Mouse (Mus musculus): ENCODE measurements around the gene Bmyc. TPM values are rescaled to one million over a fixed set of nuclear protein-coding genes. Genes with fewer than 3 reads are reported as not detected.
"Not testable (repeated sequence)": the region's sequence is repeated elsewhere in the genome, so short reads cannot be mapped to it uniquely, and the experiment has no call there.

The Bmyc gene
- total and polyA plus RNA-seq, 2 experiments: 1.0 to 4.7 TPM

DNA sequence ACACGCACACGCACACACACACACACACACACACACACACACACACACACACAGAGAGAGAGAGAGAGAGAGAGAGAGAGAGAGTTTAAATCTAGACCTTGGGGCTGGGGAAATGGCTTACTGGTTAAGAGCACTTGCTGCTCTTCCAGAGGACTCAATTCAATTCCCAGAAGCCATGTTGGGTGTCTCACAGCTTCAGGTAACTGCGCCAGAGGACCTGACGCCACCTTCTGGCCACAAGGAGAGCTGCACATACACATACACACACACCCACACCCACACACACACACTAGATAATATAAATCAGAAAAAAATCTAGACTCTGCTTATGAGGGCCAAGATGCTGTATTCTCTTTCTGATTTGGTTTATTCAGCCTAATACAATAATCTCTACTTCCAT is 19.6 kb upstream of the Bmyc start:
- H3K9ac ChIP-seq (ENCODE audit: low read depth, low read length): no peak overlapping the region
- H3K36me3 ChIP-seq (ENCODE audit: control insufficient read depth, insufficient read depth, low read length): no peaks in the 10 kb centered on the region
- no peak overlapping the region for H3K4me3 ChIP-seq (ENCODE audit: insufficient read depth, low read depth, low read length)
- 77% methylated on average over 4 of the region's 4 CpGs for WGBS
- H3K4me1 ChIP-seq (ENCODE audit: control insufficient read depth, insufficient read depth, low read length): no peaks in the 10 kb centered on the region
- no peak overlapping the region for H3K27ac ChIP-seq (replicated peaks; ENCODE audit: insufficient read depth, low read depth, low read length)
- DNase-seq (ENCODE audit: extremely low read depth, low read depth, low spot score): no peak
- H3K27me3 ChIP-seq (ENCODE audit: control insufficient read depth, insufficient read depth, low read length): no peaks in the 10 kb centered on the region
- no peak for TF ChIP-seq POLR2A (IDR thresholded peaks at IDR 0.05; ENCODE audit: extremely low read depth, insufficient read depth, low read length)
- no peak for TF ChIP-seq CTCF (IDR thresholded peaks at IDR 0.05; ENCODE audit: low read depth, low read length)
- no peaks in the 10 kb centered on the region for H3K79me2 ChIP-seq (ENCODE audit: control insufficient read depth, insufficient read depth, low read length)

DNA sequence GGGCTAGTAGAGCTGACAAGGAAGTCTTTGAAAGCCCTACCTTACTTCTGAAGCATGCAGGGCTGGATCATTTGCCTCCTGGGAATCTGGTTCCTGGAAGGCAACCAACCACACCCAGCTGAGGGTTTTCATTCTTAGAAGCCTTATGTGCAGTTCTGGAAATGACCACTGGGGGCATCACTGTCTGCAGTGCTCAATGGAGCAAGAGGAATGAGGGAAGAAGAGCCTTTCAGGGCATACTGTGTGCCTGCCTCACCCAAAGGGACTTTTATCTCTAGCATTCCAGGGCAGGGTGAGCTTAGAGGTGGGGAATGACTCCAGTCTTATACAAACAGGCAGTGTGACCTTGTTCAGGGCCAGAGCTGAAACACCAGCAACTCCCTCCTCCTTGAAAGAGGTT is 11.9 kb upstream of the Bmyc start:
- H3K79me2 ChIP-seq (ENCODE audit: control insufficient read depth, insufficient read depth, low read length): no peaks in the 10 kb centered on the region
- TF ChIP-seq POLR2A (IDR thresholded peaks at IDR 0.05; ENCODE audit: extremely low read depth, insufficient read depth, low read length): no peak
- TF ChIP-seq CTCF (IDR thresholded peaks at IDR 0.05; ENCODE audit: low read depth, low read length): peak; percentile 62; the same call in 1 of the 2 replicates
- no peak overlapping the region for H3K27ac ChIP-seq (replicated peaks; ENCODE audit: insufficient read depth, low read depth, low read length)
- peak; percentile 41 for DNase-seq (ENCODE audit: extremely low read depth, low read depth, low spot score)
- H3K4me1 ChIP-seq (ENCODE audit: control insufficient read depth, insufficient read depth, low read length): no peaks in the 10 kb centered on the region
- no peak overlapping the region for H3K9ac ChIP-seq (ENCODE audit: low read depth, low read length)
- H3K4me3 ChIP-seq (ENCODE audit: insufficient read depth, low read depth, low read length): no peak overlapping the region
- no peaks in the 10 kb centered on the region for H3K36me3 ChIP-seq (ENCODE audit: control insufficient read depth, insufficient read depth, low read length)
- no peaks in the 10 kb centered on the region for H3K27me3 ChIP-seq (ENCODE audit: control insufficient read depth, insufficient read depth, low read length)

DNA sequence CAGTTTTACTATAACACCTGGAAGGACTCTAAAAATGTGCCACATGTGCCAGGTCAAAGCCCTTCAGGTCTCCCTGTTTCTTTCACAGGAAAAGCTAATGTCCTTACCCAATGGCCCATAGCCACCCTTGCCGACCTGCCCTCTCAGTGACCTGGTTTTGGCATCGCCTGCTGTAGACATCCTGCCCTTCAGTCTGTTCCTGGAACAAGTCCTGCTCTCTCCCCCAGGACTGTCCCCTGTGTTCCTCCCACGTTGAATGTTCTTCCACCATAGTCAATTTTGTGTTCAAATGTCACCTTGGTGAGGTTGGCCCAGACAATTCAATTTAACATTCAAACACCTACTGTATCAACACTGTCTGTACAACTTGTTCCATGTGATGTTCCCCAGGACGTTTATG is 9.6 kb upstream of the Bmyc start:
- WGBS: 36% methylated on average over 4 of the region's 4 CpGs
- peak; percentile 56 for DNase-seq (ENCODE audit: extremely low read depth, low read depth, low spot score)
- no peaks in the 10 kb centered on the region for H3K79me2 ChIP-seq (ENCODE audit: control insufficient read depth, insufficient read depth, low read length)
- H3K4me1 ChIP-seq (ENCODE audit: control insufficient read depth, insufficient read depth, low read length): no peaks in the 10 kb centered on the region
- no peak overlapping the region for H3K27ac ChIP-seq (replicated peaks; ENCODE audit: insufficient read depth, low read depth, low read length)
- H3K9ac ChIP-seq (ENCODE audit: low read depth, low read length): no peak overlapping the region
- no peak for TF ChIP-seq CTCF (IDR thresholded peaks at IDR 0.05; ENCODE audit: low read depth, low read length)
- no peak for TF ChIP-seq POLR2A (IDR thresholded peaks at IDR 0.05; ENCODE audit: extremely low read depth, insufficient read depth, low read length)
- H3K4me3 ChIP-seq (ENCODE audit: insufficient read depth, low read depth, low read length): no peak overlapping the region
- H3K36me3 ChIP-seq (ENCODE audit: control insufficient read depth, insufficient read depth, low read length): no peaks in the 10 kb centered on the region
- no peaks in the 10 kb centered on the region for H3K27me3 ChIP-seq (ENCODE audit: control insufficient read depth, insufficient read depth, low read length)

DNA sequence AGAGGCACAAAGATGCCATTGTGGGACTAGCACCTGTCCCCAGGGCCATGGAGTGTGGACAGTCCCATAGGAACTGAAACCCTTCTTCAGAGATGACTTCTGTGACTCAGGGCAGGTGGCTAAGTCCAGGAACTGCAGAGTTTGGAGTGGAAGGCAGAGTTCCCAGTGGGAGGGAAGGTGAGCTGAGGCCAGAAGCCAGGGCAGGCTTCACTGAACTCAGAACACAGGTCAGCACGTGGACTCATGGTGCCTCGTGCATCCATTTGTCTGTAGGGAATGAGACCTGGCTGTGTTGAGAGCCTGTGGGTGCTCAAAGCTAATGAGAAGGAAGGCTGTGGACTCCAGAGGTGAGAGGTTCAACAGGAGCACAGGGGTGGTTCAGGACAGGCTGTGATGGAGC is 7.8 kb upstream of the Bmyc start:
- WGBS: 70% methylated on average over 2 of the region's 2 CpGs
- no peak for TF ChIP-seq POLR2A (IDR thresholded peaks at IDR 0.05; ENCODE audit: extremely low read depth, insufficient read depth, low read length)
- TF ChIP-seq CTCF (IDR thresholded peaks at IDR 0.05; ENCODE audit: low read depth, low read length): no peak
- H3K27me3 ChIP-seq (ENCODE audit: control insufficient read depth, insufficient read depth, low read length): no peaks in the 10 kb centered on the region
- DNase-seq (ENCODE audit: extremely low read depth, low read depth, low spot score): peak; percentile 64
- no peak overlapping the region for H3K27ac ChIP-seq (replicated peaks; ENCODE audit: insufficient read depth, low read depth, low read length)
- H3K79me2 ChIP-seq (ENCODE audit: control insufficient read depth, insufficient read depth, low read length): no peaks in the 10 kb centered on the region
- no peak overlapping the region for H3K4me3 ChIP-seq (ENCODE audit: insufficient read depth, low read depth, low read length)
- H3K9ac ChIP-seq (ENCODE audit: low read depth, low read length): no peak overlapping the region
- no peaks in the 10 kb centered on the region for H3K36me3 ChIP-seq (ENCODE audit: control insufficient read depth, insufficient read depth, low read length)
- no peaks in the 10 kb centered on the region for H3K4me1 ChIP-seq (ENCODE audit: control insufficient read depth, insufficient read depth, low read length)

DNA sequence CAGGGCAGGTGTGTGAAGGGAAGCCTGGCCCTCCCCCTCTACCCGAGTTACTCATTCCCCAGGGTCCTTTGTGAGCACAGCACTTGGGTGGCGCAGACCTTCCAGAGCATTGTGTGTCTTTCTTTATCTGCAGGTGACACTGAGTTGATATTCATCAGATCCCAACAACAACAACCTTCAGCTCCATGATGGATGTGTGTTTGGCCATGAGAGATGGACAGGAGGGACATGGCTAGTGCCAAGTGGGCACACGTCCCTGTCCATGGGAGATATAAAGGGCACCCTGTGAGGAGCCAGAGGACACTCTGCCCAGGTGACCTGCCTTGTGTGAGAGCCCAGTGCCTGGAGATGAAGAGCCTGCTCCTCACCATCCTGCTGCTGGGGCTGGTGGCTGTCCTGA is 6.8 kb upstream of the Bmyc start, which contains the start of gene Obp2a:
TSS of gene Obp2a (plus strand) at position 301 of the 400 bp plus-strand sequence.
- DNase-seq (ENCODE audit: extremely low read depth, low read depth, low spot score); H3K27ac ChIP-seq (replicated peaks; ENCODE audit: insufficient read depth, low read depth, low read length); H3K4me3 ChIP-seq (ENCODE audit: insufficient read depth, low read depth, low read length); H3K36me3 ChIP-seq (ENCODE audit: control insufficient read depth, insufficient read depth, low read length); H3K79me2 ChIP-seq (ENCODE audit: control insufficient read depth, insufficient read depth, low read length); H3K9ac ChIP-seq (ENCODE audit: low read depth, low read length); H3K4me1 ChIP-seq (ENCODE audit: control insufficient read depth, insufficient read depth, low read length); H3K27me3 ChIP-seq (ENCODE audit: control insufficient read depth, insufficient read depth, low read length): not testable (repeated sequence)
- WGBS: 81% methylated on average over 3 of the region's 3 CpGs

DNA sequence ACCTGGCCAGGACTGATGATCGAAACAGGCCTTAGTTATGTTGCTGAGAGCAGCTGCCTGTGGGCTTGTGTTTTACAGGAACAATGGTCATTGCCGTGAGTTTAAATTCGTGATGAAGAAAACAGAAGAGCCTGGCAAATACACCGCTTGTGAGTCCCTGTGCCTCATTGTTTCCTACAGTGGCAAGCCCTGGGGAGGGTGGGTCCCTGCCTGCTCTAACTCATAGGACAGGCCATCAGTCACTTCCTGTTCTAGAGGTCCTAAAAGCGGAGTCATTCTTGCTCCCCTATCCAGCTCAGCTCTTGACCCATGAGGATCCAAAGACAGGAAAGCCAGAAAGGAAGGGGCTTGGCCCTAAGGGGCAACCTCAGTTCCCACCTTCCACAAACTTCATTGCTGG is 5.5 kb upstream of the Bmyc start:
- no peaks in the 10 kb centered on the region for H3K27me3 ChIP-seq (ENCODE audit: control insufficient read depth, insufficient read depth, low read length)
- H3K4me3 ChIP-seq (ENCODE audit: insufficient read depth, low read depth, low read length): no peak overlapping the region
- H3K4me1 ChIP-seq (ENCODE audit: control insufficient read depth, insufficient read depth, low read length): no peaks in the 10 kb centered on the region
- 88% methylated on average over 5 of the region's 5 CpGs for WGBS
- H3K27ac ChIP-seq (replicated peaks; ENCODE audit: insufficient read depth, low read depth, low read length): no peak overlapping the region
- no peak overlapping the region for H3K9ac ChIP-seq (ENCODE audit: low read depth, low read length)
- DNase-seq (ENCODE audit: extremely low read depth, low read depth, low spot score): no peak
- no peaks in the 10 kb centered on the region for H3K79me2 ChIP-seq (ENCODE audit: control insufficient read depth, insufficient read depth, low read length)
- no peaks in the 10 kb centered on the region for H3K36me3 ChIP-seq (ENCODE audit: control insufficient read depth, insufficient read depth, low read length)
- TF ChIP-seq CTCF (IDR thresholded peaks at IDR 0.05; ENCODE audit: low read depth, low read length) (no peak), POLR2A (IDR thresholded peaks at IDR 0.05; ENCODE audit: extremely low read depth, insufficient read depth, low read length) (no peak)

Measured in liver, adult 2 months (tissue).